Mouse (Mus musculus): Measurements from ENCODE around the gene Ccdc190. TPM values are rescaled to one million over a fixed set of nuclear protein-coding genes. Genes with fewer than 3 reads are reported as not detected.

Ccdc190 gene
- total RNA-seq (2021), result under 1 TPM; 0.34 to 0.59 TPM
- long read RNA-seq, experiment 1, result 0 reads
- long read RNA-seq, experiment 2, result 0 reads

GRCm38 (mm10) chr1:169928454-169928971 lies at the start of gene Ccdc190:
TSS of gene Ccdc190 (plus strand) at chr1:169928648.
- no peak for DNase-seq (ENCODE audit: low spot score in 2 of 2)

GRCm38 (mm10) chr1:169879060-169879459 lies 49.4 kb upstream of the Ccdc190 start:
- no peak for DNase-seq (ENCODE audit: low spot score in 2 of 2)

GRCm38 (mm10) chr1:169880181-169880580 lies 48.3 kb upstream of the Ccdc190 start:
- no peak for DNase-seq (ENCODE audit: low spot score in 2 of 2)

- no peak for DNase-seq (ENCODE audit: low spot score in 2 of 2)
Observed at GRCm38 (mm10) chr1:169883081-169883565, 45.3 kb upstream of the Ccdc190 start.

- DNase-seq (ENCODE audit: low spot score in 2 of 2), result no peak
Observed at GRCm38 (mm10) chr1:169889250-169889649, 39.2 kb upstream of the Ccdc190 start.

- no peak for DNase-seq (ENCODE audit: low spot score in 2 of 2)
Observed at GRCm38 (mm10) chr1:169893976-169894375, 34.5 kb upstream of the Ccdc190 start.

- DNase-seq (ENCODE audit: low spot score in 2 of 2), result no peak
Observed at GRCm38 (mm10) chr1:169895686-169896085, 32.8 kb upstream of the Ccdc190 start.

- DNase-seq (ENCODE audit: low spot score in 2 of 2), result no peak
Observed at GRCm38 (mm10) chr1:169897916-169898315, 30.5 kb upstream of the Ccdc190 start.

GRCm38 (mm10) chr1:169898607-169899006 lies 29.8 kb upstream of the Ccdc190 start:
- DNase-seq (ENCODE audit: low spot score in 2 of 2), result no peak

GRCm38 (mm10) chr1:169900771-169901336 lies 27.6 kb upstream of the Ccdc190 start:
- DNase-seq (ENCODE audit: low spot score in 2 of 2), result no peak

GRCm38 (mm10) chr1:169909163-169909562 lies 19.3 kb upstream of the Ccdc190 start:
- DNase-seq (ENCODE audit: low spot score in 2 of 2), result no peak

GRCm38 (mm10) chr1:169909659-169910058 lies 18.8 kb upstream of the Ccdc190 start:
- no peak for DNase-seq (ENCODE audit: low spot score in 2 of 2)

- DNase-seq (ENCODE audit: low spot score in 2 of 2), result no peak
Observed at GRCm38 (mm10) chr1:169910751-169911150, 17.7 kb upstream of the Ccdc190 start.

GRCm38 (mm10) chr1:169911526-169911925 lies 16.9 kb upstream of the Ccdc190 start:
- no peak for DNase-seq (ENCODE audit: low spot score in 2 of 2)

GRCm38 (mm10) chr1:169916659-169917058 lies 11.8 kb upstream of the Ccdc190 start:
- no peak for DNase-seq (ENCODE audit: low spot score in 2 of 2)

- no peak for DNase-seq (ENCODE audit: low spot score in 2 of 2)
Observed at GRCm38 (mm10) chr1:169917115-169917796, 11.2 kb upstream of the Ccdc190 start.

- peak; percentile 25 to 50 for DNase-seq (ENCODE audit: low spot score in 2 of 2)
Observed at GRCm38 (mm10) chr1:169917998-169918397, 10.4 kb upstream of the Ccdc190 start.

GRCm38 (mm10) chr1:169919211-169919610 lies 9.2 kb upstream of the Ccdc190 start:
- DNase-seq (ENCODE audit: low spot score in 2 of 2), result peak; percentile 41 to 55

- no peak for DNase-seq (ENCODE audit: low spot score in 2 of 2)
Observed at GRCm38 (mm10) chr1:169921710-169922211, 6.7 kb upstream of the Ccdc190 start.

- no peak for DNase-seq (ENCODE audit: low spot score in 2 of 2)
Observed at GRCm38 (mm10) chr1:169924567-169924966, 3.9 kb upstream of the Ccdc190 start.

GRCm38 (mm10) chr1:169927753-169928369 lies 587 bp upstream of the Ccdc190 start:
- DNase-seq (ENCODE audit: low spot score in 2 of 2), result no peak

GRCm38 (mm10) chr1:169931698-169932097 lies 3.2 kb downstream of the Ccdc190 start:
- DNase-seq (ENCODE audit: low spot score in 2 of 2), result no peak
